In genomic region chr17:57047406-57047805, GRCm38 (mm10) we compare ENCODE assay signal across 13 mouse cellular contexts. TPM values are rescaled to one million over a fixed set of nuclear protein-coding genes. Genes with fewer than 3 reads are reported as not detected.
DNase-seq lines count a peak whose midpoint lies in the region; ATAC-seq and TF ChIP-seq lines count a peak whose summit lies in the region.
"Had no signal": no experiment of that assay in that cellular context is flagged by ENCODE, and none has a peak within 500 bp of the region (broad histone marks: within the 10 kb centered on the region; RNA-seq: fewer than 3 reads in every experiment).

No protein-coding gene starts in this region.

- no peak overlapping the region for H3K4me2 ChIP-seq in hindbrain, postnatal 0 days (ENCODE audit: low read depth, low read length)
- no peak overlapping the region for H3K4me2 ChIP-seq in hindbrain, embryonic 16.5 days (ENCODE audit: low read length)
- H3K4me2 ChIP-seq in midbrain, embryonic 12.5 days (replicated peaks) = no peak overlapping the region
- no peak overlapping the region for H3K4me2 ChIP-seq in midbrain, embryonic 15.5 days
- H3K4me2 ChIP-seq in liver, embryonic 12.5 days = no peak overlapping the region
- H3K4me2 ChIP-seq: embryonic facial prominence, embryonic 13.5 days had no signal

- peaks cover 23% of the 10 kb centered on the region for H3K36me3 ChIP-seq in hindbrain, postnatal 0 days (ENCODE audit: insufficient read depth, low read length)
- peaks cover 29% of the 10 kb centered on the region for H3K36me3 ChIP-seq in hindbrain, embryonic 16.5 days (ENCODE audit: control insufficient read depth, insufficient read depth, low read length)
- peaks cover 51% of the 10 kb centered on the region for H3K36me3 ChIP-seq in midbrain, embryonic 12.5 days
- peaks cover 10% of the 10 kb centered on the region for H3K36me3 ChIP-seq in midbrain, embryonic 15.5 days (replicated peaks)
- peaks cover 16% of the 10 kb centered on the region; the same call in 1 of the 2 replicates for H3K36me3 ChIP-seq in liver, embryonic 12.5 days

- no peak overlapping the region for H3K27ac ChIP-seq in hindbrain, postnatal 0 days
- no peak overlapping the region for H3K27ac ChIP-seq in hindbrain, embryonic 16.5 days (ENCODE audit: low read depth, low read length)
- H3K27ac ChIP-seq in midbrain, embryonic 12.5 days (replicated peaks) = no peak overlapping the region
- no peak overlapping the region for H3K27ac ChIP-seq in midbrain, embryonic 15.5 days
- no peak overlapping the region for H3K27ac ChIP-seq in liver, embryonic 12.5 days
- H3K27ac ChIP-seq: embryonic facial prominence, embryonic 13.5 days; left cerebral cortex, adult 2 months had no signal

- WGBS in hindbrain, postnatal 0 days = 50% methylated on average over 5 of the region's 5 CpGs
- 38% methylated on average over 5 of the region's 5 CpGs for WGBS in hindbrain, embryonic 16.5 days
- 29% methylated on average over 5 of the region's 5 CpGs for WGBS in midbrain, embryonic 12.5 days
- 52% methylated on average over 5 of the region's 5 CpGs for WGBS in midbrain, embryonic 15.5 days
- 52% methylated on average over 5 of the region's 5 CpGs for WGBS in liver, embryonic 12.5 days (ENCODE audit: insufficient replicate concordance)

- peak; percentile 17; the same call in 1 of the 2 replicates for ATAC-seq in hindbrain, postnatal 0 days
- no peak for ATAC-seq in hindbrain, embryonic 16.5 days
- ATAC-seq in midbrain, embryonic 12.5 days (ENCODE audit: low FRiP score, low read depth) = peak; percentile 36; the same call in 1 of the 2 replicates
- no peak for ATAC-seq in midbrain, embryonic 15.5 days (replicated peaks)
- ATAC-seq in liver, embryonic 12.5 days = peak; percentile 45; the same call in 1 of the 2 replicates

- no peak for TF ChIP-seq CTCF in hindbrain, postnatal 0 days (IDR thresholded peaks at IDR 0.05; ENCODE audit: low read depth)

- no peaks in the 10 kb centered on the region for H3K4me1 ChIP-seq in hindbrain, postnatal 0 days (ENCODE audit: insufficient read depth, low read length)
- H3K4me1 ChIP-seq in hindbrain, embryonic 16.5 days (ENCODE audit: control insufficient read depth, insufficient read depth, low read depth, low read length) = no peaks in the 10 kb centered on the region
- no peaks in the 10 kb centered on the region for H3K4me1 ChIP-seq in midbrain, embryonic 12.5 days
- H3K4me1 ChIP-seq in midbrain, embryonic 15.5 days = no peaks in the 10 kb centered on the region
- 0 out of 2 replicates have a peak, but pooled peaks cover 3% of the 10 kb centered on the region for H3K4me1 ChIP-seq in liver, embryonic 12.5 days

- H3K9ac ChIP-seq in hindbrain, postnatal 0 days (replicated peaks; ENCODE audit: low read length) = no peak overlapping the region
- no peak overlapping the region for H3K9ac ChIP-seq in hindbrain, embryonic 16.5 days (ENCODE audit: low read depth, low read length)
- H3K9ac ChIP-seq in midbrain, embryonic 12.5 days (replicated peaks) = no peak overlapping the region
- H3K9ac ChIP-seq in midbrain, embryonic 15.5 days = no peak overlapping the region
- no peak overlapping the region for H3K9ac ChIP-seq in liver, embryonic 12.5 days
- H3K9ac ChIP-seq: embryonic facial prominence, embryonic 13.5 days had no signal

- no peaks in the 10 kb centered on the region for H3K9me3 ChIP-seq in hindbrain, postnatal 0 days (ENCODE audit: low read length)
- no peaks in the 10 kb centered on the region for H3K9me3 ChIP-seq in hindbrain, embryonic 16.5 days (ENCODE audit: control insufficient read depth, low read length)
- H3K9me3 ChIP-seq in midbrain, embryonic 12.5 days = no peaks in the 10 kb centered on the region
- H3K9me3 ChIP-seq in midbrain, embryonic 15.5 days = no peaks in the 10 kb centered on the region
- no peaks in the 10 kb centered on the region for H3K9me3 ChIP-seq in liver, embryonic 12.5 days (replicated peaks)
- H3K9me3 ChIP-seq: embryonic facial prominence, embryonic 13.5 days had no signal

- no peak overlapping the region for H3K4me3 ChIP-seq in hindbrain, postnatal 0 days (ENCODE audit: low read length)
- H3K4me3 ChIP-seq in hindbrain, embryonic 16.5 days (ENCODE audit: low read length) = no peak overlapping the region
- no peak overlapping the region for H3K4me3 ChIP-seq in midbrain, embryonic 12.5 days
- no peak overlapping the region for H3K4me3 ChIP-seq in midbrain, embryonic 15.5 days
- no peak overlapping the region for H3K4me3 ChIP-seq in liver, embryonic 12.5 days
- H3K4me3 ChIP-seq: embryonic facial prominence, embryonic 13.5 days; left cerebral cortex, adult 2 months had no signal

- DNase-seq in hindbrain, postnatal 0 days (ENCODE audit: low spot score) = no peak
- DNase-seq in NIH3T3 (ENCODE audit: low read depth) = peak; percentile 31
- DNase-seq in left cerebral cortex, adult 8-10 months (ENCODE audit: low spot score in 2 of 2) = no peak
- no peak for DNase-seq in adrenal gland, adult 8-10 months
- DNase-seq: heart, postnatal 36 days; lung, postnatal 4 days had no signal

- H3K27me3 ChIP-seq in hindbrain, postnatal 0 days (ENCODE audit: insufficient read depth, low read length) = no peaks in the 10 kb centered on the region
- H3K27me3 ChIP-seq in hindbrain, embryonic 16.5 days (replicated peaks; ENCODE audit: control insufficient read depth, insufficient read depth, low read length) = no peaks in the 10 kb centered on the region
- 0 out of 2 replicates have a peak, but pooled peaks cover 4% of the 10 kb centered on the region for H3K27me3 ChIP-seq in midbrain, embryonic 12.5 days
- H3K27me3 ChIP-seq in midbrain, embryonic 15.5 days (replicated peaks) = no peaks in the 10 kb centered on the region
- 0 out of 2 replicates have a peak, but pooled peaks cover 7% of the 10 kb centered on the region for H3K27me3 ChIP-seq in liver, embryonic 12.5 days (replicated peaks)
- H3K27me3 ChIP-seq: embryonic facial prominence, embryonic 13.5 days had no signal

RNA-seq across cellular contexts. Expression of gene Slc25a41, which starts 6.0 kb away (rescaled TPM):
- not detected in 2 replicates for total RNA-seq in hindbrain, postnatal 0 days (2014; rRNA removed)
- polyA plus RNA-seq in hindbrain, postnatal 0 days (2015; fragmentation: Nextera tagmentation; extraction: Ambion mirVana) = not detected in 2 replicates
- polyA plus RNA-seq in hindbrain, embryonic 16.5 days (2015; fragmentation: Nextera tagmentation; extraction: Ambion mirVana) = not detected in 2 replicates
- 0.19 TPM in 1 of 2 replicates, not detected in the other for polyA plus RNA-seq in midbrain, embryonic 12.5 days (2016; fragmentation: Nextera tagmentation; extraction: Ambion mirVana)
- not detected in 2 replicates for polyA plus RNA-seq in midbrain, embryonic 15.5 days (2015; fragmentation: Nextera tagmentation; extraction: Ambion mirVana)
- polyA plus RNA-seq in liver, embryonic 12.5 days (2016; fragmentation: Nextera tagmentation; extraction: Ambion mirVana) = not detected in 2 replicates
- total RNA-seq in left cerebral cortex, adult 8-10 months (2022) = under 1 TPM in 1 of 4 experiments, not detected in 3; 0.30 TPM
- total RNA-seq in adrenal gland, adult 8-10 months (2022) = under 1 TPM in 1 of 4 experiments, not detected in 3; 0.38 TPM
- total RNA-seq: gastrocnemius, adult 8-10 months; heart, postnatal 36 days; left cerebral cortex, adult 2 months had no signal
- polyA plus RNA-seq: embryonic facial prominence, embryonic 13.5 days had no signal

RNA-seq across cellular contexts. Expression of gene Crb3, which starts 11.5 kb away (rescaled TPM):
- total RNA-seq in hindbrain, postnatal 0 days (2014; rRNA removed) = 7.1 and 8.2 TPM in 2 replicates
- 6.0 and 6.2 TPM in 2 replicates for polyA plus RNA-seq in hindbrain, postnatal 0 days (2015; fragmentation: Nextera tagmentation; extraction: Ambion mirVana)
- polyA plus RNA-seq in hindbrain, embryonic 16.5 days (2015; fragmentation: Nextera tagmentation; extraction: Ambion mirVana) = 5.1 and 6.3 TPM in 2 replicates
- polyA plus RNA-seq in midbrain, embryonic 12.5 days (2016; fragmentation: Nextera tagmentation; extraction: Ambion mirVana) = 0.31 and 1.5 TPM in 2 replicates
- 1.5 and 2.0 TPM in 2 replicates for polyA plus RNA-seq in midbrain, embryonic 15.5 days (2015; fragmentation: Nextera tagmentation; extraction: Ambion mirVana)
- polyA plus RNA-seq in liver, embryonic 12.5 days (2016; fragmentation: Nextera tagmentation; extraction: Ambion mirVana) = 2.5 and 3.0 TPM in 2 replicates
- 1 to 10 TPM in 3 of 4 experiments, under 1 TPM in 1; 0.51 to 2.6 (median 1.7) TPM for total RNA-seq in left cerebral cortex, adult 8-10 months (2022)
- 1 to 10 TPM in 3 of 4 experiments, under 1 TPM in 1; 0.70 to 4.4 (median 2.2) TPM for total RNA-seq in adrenal gland, adult 8-10 months (2022)

RNA-seq across cellular contexts. Expression of gene Slc25a23, which starts 12.3 kb away (rescaled TPM):
- total RNA-seq in hindbrain, postnatal 0 days (2014; rRNA removed) = 122 and 150 TPM in 2 replicates
- 33.2 and 38.2 TPM in 2 replicates for polyA plus RNA-seq in hindbrain, postnatal 0 days (2015; fragmentation: Nextera tagmentation; extraction: Ambion mirVana)
- 43.2 and 44.7 TPM in 2 replicates for polyA plus RNA-seq in hindbrain, embryonic 16.5 days (2015; fragmentation: Nextera tagmentation; extraction: Ambion mirVana)
- polyA plus RNA-seq in midbrain, embryonic 12.5 days (2016; fragmentation: Nextera tagmentation; extraction: Ambion mirVana) = 19.0 and 22.3 TPM in 2 replicates
- polyA plus RNA-seq in midbrain, embryonic 15.5 days (2015; fragmentation: Nextera tagmentation; extraction: Ambion mirVana) = 42.5 TPM in 2 replicates
- polyA plus RNA-seq in liver, embryonic 12.5 days (2016; fragmentation: Nextera tagmentation; extraction: Ambion mirVana) = 3.2 and 3.5 TPM in 2 replicates
- 100 to 1,000 TPM; 313 to 347 (median 323) TPM for total RNA-seq in left cerebral cortex, adult 8-10 months (2022)
- total RNA-seq in adrenal gland, adult 8-10 months (2022) = 100 to 1,000 TPM in 2 of 4 experiments, 10 to 100 TPM in 2; 66.5 to 128 (median 97.6) TPM

RNA-seq across cellular contexts. Expression of gene Khsrp, which starts 16.1 kb away (rescaled TPM):
- total RNA-seq in hindbrain, postnatal 0 days (2014; rRNA removed) = 61.7 and 71.3 TPM in 2 replicates
- polyA plus RNA-seq in hindbrain, postnatal 0 days (2015; fragmentation: Nextera tagmentation; extraction: Ambion mirVana) = 26.4 and 27.0 TPM in 2 replicates
- 14.4 and 20.1 TPM in 2 replicates for polyA plus RNA-seq in hindbrain, embryonic 16.5 days (2015; fragmentation: Nextera tagmentation; extraction: Ambion mirVana)
- polyA plus RNA-seq in midbrain, embryonic 12.5 days (2016; fragmentation: Nextera tagmentation; extraction: Ambion mirVana) = 62.7 and 85.4 TPM in 2 replicates
- polyA plus RNA-seq in midbrain, embryonic 15.5 days (2015; fragmentation: Nextera tagmentation; extraction: Ambion mirVana) = 29.9 and 30.5 TPM in 2 replicates
- polyA plus RNA-seq in liver, embryonic 12.5 days (2016; fragmentation: Nextera tagmentation; extraction: Ambion mirVana) = 54.9 and 57.1 TPM in 2 replicates
- total RNA-seq in left cerebral cortex, adult 8-10 months (2022) = 100 to 1,000 TPM; 101 to 104 (median 102) TPM
- total RNA-seq in adrenal gland, adult 8-10 months (2022) = 100 to 1,000 TPM in 2 of 4 experiments, 10 to 100 TPM in 2; 92.3 to 122 (median 102) TPM

RNA-seq across cellular contexts. Expression of gene Dennd1c, which starts 30.9 kb away (rescaled TPM):
- 1.5 and 3.8 TPM in 2 replicates for total RNA-seq in hindbrain, postnatal 0 days (2014; rRNA removed)
- polyA plus RNA-seq in hindbrain, postnatal 0 days (2015; fragmentation: Nextera tagmentation; extraction: Ambion mirVana) = 2.8 and 3.0 TPM in 2 replicates
- polyA plus RNA-seq in hindbrain, embryonic 16.5 days (2015; fragmentation: Nextera tagmentation; extraction: Ambion mirVana) = 3.8 and 4.7 TPM in 2 replicates
- polyA plus RNA-seq in midbrain, embryonic 12.5 days (2016; fragmentation: Nextera tagmentation; extraction: Ambion mirVana) = 2.4 and 3.3 TPM in 2 replicates
- 5.8 TPM in 2 replicates for polyA plus RNA-seq in midbrain, embryonic 15.5 days (2015; fragmentation: Nextera tagmentation; extraction: Ambion mirVana)
- polyA plus RNA-seq in liver, embryonic 12.5 days (2016; fragmentation: Nextera tagmentation; extraction: Ambion mirVana) = 1.8 and 2.2 TPM in 2 replicates
- 1 to 10 TPM; 1.1 to 3.9 (median 2.5) TPM for total RNA-seq in left cerebral cortex, adult 8-10 months (2022)
- 1 to 10 TPM; 1.5 to 4.3 (median 2.5) TPM for total RNA-seq in adrenal gland, adult 8-10 months (2022)

Comparison
In these comparisons a context has a peak if more than half of its experiments do, and no peak if none do; other contexts are left out.
1. ATAC-seq: peak in hindbrain, postnatal 0 days (single experiment), midbrain, embryonic 12.5 days (single experiment) and liver, embryonic 12.5 days (single experiment); none in hindbrain, embryonic 16.5 days (single experiment) and midbrain, embryonic 15.5 days (single experiment).